Mouse (Mus musculus): Measurements from ENCODE around the gene Clec2l.

Gene Clec2l

GRCm38 (mm10) chr6:38662714-38663615 is at the start of gene Clec2l:
Gene Clec2l (plus strand): TSS chr6:38663069.
- peak in 1 of 2 experiments; percentile 29 for DNase-seq (ENCODE audit: low spot score in 2 of 2)

DNA sequence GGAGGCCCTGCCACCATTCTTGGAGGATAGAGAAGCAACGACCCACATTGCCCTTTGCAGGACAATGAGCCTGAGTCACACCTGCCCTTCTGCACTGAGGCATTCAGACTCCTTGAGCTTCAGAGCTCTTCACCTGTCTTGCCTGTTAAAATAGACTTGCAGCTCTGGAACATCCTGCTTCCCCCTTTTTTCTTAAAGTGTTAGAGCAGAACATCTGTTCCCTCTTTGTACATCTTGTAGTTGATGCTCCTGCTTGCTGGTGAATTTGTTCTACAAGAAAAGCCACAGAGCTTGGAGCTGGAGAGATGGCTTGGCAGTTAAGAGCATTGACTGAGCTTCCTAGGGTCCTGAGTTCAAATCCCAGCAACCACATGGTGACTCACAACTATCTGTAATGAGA is 40.5 kb upstream of the Clec2l start:
- no peak for DNase-seq (ENCODE audit: low spot score in 2 of 2)

DNA sequence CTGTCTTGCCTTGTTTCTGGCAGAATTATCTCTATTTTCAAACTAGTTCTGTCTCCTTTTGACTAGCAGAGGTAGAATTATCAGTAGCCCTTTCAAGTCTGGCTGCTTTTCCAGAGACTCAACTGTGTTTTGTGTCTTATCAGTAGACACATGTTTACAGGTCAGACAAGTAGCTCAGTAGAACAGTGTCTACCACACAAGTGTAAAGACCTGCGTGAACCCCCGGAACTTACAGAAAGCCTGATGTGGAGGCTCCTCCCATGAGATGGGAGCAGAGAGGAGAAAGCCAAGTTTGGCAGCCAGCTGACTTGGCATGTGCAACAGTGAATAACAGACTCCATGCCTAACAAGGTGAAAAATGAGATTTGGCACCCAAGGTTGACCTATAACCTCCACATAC is 39.4 kb upstream of the Clec2l start:
- DNase-seq (ENCODE audit: low spot score in 2 of 2), result no peak

DNA sequence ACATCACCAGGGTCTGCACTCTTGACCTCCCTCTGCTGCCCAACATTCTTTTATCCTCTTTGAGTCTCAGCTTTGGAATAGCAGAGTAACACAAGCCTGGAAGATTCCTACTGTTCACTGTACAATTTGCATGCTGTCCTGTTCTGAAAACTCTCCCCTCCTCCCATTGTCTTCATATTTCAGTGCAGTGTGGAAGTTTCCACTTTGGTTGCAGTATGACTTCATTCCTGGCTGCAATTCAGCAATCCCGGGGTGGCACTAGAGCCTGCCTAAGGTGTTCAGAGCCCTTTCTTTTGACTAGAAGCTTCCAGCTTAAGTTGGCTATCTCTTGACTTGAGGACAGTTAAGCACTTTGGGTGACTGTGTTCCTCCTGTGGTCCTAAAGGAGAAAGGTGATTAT is 38.4 kb upstream of the Clec2l start:
- no peak for DNase-seq (ENCODE audit: low spot score in 2 of 2)

GRCm38 (mm10) chr6:38626086-38626485 is 36.8 kb upstream of the Clec2l start:
- DNase-seq (ENCODE audit: low spot score in 2 of 2), result no peak

DNA sequence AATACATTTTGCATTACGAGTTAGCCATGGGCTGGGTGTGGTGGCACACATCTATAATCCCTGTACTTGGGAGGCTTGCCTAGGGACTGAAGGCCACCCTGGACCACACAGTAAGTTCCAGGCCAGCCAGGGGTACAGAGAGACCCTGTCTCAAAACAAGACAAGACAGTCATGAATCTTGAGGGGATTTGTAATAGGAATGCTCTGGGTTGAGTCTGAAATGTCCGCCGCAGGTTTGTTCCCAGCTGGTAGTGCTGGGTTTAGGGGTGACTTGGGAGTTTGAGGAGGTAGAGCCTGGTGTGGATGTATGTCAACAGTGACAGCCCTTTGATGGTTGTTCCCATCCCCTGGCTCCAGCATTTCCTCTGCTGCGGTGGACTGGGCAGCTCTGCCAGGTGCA is 35.8 kb upstream of the Clec2l start:
- DNase-seq (ENCODE audit: low spot score in 2 of 2), result peak in 1 of 2 experiments; percentile 1

DNA sequence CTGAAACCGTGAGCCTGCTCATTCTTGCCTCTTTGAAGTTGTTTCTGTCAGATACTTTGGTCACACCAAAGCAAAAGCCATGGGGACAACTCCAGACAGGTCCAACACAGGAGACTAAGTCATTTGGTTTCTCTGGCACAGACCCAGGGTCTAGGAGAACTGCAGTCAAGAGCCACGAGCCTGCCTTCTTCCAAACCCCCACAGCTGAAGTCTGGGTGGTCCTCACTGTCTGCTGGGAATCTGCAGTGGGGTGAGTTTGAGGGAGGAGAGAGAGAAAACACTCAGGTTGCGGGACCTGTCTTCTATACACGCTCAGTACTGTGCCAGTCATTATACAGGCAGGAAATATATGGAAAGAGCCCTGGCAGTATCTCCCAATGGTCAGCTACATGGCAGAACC is 35.4 kb upstream of the Clec2l start:
- DNase-seq (ENCODE audit: low spot score in 2 of 2), result peak in 1 of 2 experiments; percentile 1

DNA sequence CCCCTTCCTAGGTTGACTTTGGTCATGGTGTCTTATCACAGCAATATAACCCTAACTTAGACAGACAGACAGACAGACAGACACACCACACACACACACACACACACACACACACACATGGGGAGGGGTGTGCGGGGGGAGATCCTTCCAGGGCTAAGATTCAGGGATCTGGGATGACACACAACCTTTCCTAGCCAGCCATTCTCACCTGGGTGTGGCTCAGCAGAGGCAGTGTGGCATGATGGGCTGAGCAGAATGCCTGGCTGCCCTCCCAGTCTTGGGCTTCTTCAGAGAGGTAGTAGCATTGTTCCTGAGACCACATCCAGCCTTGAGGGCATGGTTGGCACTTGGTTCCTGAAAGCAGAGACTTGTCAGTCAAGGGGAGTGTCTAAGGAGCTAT is 33.3 kb upstream of the Clec2l start:
- DNase-seq (ENCODE audit: low spot score in 2 of 2), result peak in 1 of 2 experiments; percentile 1

DNA sequence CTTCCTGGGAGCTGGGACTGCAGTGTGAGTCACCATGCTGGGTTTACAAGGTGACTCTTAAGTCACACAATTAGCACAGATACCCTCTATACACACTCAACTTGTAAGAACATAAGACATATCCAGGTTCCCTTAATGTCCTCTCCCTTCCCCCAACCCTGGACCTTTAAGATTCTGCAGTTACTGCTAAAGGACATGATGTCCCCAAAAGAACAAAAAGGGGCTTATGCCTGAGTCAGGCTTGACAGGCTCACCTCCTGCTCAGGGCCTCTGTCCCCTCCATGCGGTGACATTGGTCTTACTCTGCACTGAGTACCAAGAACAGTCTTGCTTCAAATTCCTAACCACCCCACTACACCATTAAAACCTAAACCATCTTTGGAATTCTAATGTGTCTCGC is 30.0 kb upstream of the Clec2l start:
- no peak for DNase-seq (ENCODE audit: low spot score in 2 of 2)

GRCm38 (mm10) chr6:38634461-38634860 is 28.4 kb upstream of the Clec2l start:
- DNase-seq (ENCODE audit: low spot score in 2 of 2), result no peak

- no peak for DNase-seq (ENCODE audit: low spot score in 2 of 2)
Observed at GRCm38 (mm10) chr6:38635941-38636851, 26.7 kb upstream of the Clec2l start.

GRCm38 (mm10) chr6:38636852-38637618 is 25.8 kb upstream of the Clec2l start, which contains the start of gene Klrg2:
Gene Klrg2 (minus strand): TSS chr6:38637242.
- peak in 1 of 2 experiments; percentile 14 for DNase-seq (ENCODE audit: low spot score in 2 of 2)

- DNase-seq (ENCODE audit: low spot score in 2 of 2), result no peak
Observed at GRCm38 (mm10) chr6:38640401-38640800, 22.5 kb upstream of the Clec2l start.

DNA sequence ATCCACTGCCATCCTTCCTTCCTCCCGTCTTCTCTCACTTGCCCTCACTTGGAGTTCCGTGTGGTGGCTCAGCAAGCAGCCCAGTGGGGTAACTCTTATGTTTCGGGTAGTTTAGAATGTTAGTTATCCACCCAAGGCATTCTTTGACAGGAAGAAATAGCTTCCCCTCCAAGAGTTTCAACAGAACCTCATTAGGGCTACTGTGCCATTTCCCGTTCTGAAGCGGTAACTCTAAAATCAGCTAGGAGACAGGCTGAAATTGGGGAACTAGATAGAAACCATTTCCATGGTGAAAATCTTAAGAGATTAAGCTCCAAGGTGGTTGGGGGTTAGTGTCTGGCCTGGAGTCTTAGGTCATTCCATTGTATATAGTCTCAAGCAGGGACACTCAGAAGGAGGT is 21.6 kb upstream of the Clec2l start:
- DNase-seq (ENCODE audit: low spot score in 2 of 2), result no peak

DNA sequence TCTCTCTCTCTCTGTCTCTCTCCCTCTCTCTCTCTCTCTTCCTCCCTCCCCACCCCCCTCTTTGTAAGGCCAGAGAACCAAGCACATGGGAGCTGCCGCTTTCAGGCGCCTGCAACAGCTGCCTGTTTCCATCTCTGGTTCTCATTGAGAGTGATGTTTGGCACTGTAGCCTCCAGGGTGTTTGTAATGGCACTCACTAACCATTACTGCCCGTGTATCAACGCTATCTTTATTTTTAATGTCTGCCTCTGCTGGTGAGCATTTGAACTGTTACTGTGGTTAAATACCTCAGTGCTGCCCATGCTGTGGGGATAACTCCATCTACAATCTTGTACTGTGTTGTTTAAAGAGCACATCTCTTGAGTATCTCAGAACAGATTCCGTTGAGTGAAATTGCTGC is 21.2 kb upstream of the Clec2l start:
- no peak for DNase-seq (ENCODE audit: low spot score in 2 of 2)

DNA sequence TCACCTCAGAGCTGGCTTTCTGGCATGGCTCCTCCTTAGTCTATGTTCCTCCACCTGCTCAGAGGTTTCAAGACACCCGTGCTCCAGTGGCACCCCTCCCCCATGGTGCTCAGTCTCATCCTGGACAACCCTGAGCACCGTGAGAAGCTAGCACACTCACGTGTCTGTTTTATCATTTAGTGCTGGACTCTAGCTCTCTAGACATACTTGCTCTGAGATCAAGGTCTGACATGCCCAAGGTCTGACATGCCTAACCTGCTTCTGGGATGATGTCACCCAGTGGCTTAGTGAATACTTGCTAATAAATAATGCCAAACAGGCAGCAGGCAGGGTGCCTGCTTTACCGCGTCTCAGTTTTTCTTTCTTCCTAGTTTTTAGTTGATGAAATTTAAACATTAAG is 20.3 kb upstream of the Clec2l start:
- no peak for DNase-seq (ENCODE audit: low spot score in 2 of 2)

GRCm38 (mm10) chr6:38643039-38643438 is 19.8 kb upstream of the Clec2l start:
- no peak for DNase-seq (ENCODE audit: low spot score in 2 of 2)

- no peak for DNase-seq (ENCODE audit: low spot score in 2 of 2)
Observed at GRCm38 (mm10) chr6:38649545-38649944, 13.3 kb upstream of the Clec2l start.

DNA sequence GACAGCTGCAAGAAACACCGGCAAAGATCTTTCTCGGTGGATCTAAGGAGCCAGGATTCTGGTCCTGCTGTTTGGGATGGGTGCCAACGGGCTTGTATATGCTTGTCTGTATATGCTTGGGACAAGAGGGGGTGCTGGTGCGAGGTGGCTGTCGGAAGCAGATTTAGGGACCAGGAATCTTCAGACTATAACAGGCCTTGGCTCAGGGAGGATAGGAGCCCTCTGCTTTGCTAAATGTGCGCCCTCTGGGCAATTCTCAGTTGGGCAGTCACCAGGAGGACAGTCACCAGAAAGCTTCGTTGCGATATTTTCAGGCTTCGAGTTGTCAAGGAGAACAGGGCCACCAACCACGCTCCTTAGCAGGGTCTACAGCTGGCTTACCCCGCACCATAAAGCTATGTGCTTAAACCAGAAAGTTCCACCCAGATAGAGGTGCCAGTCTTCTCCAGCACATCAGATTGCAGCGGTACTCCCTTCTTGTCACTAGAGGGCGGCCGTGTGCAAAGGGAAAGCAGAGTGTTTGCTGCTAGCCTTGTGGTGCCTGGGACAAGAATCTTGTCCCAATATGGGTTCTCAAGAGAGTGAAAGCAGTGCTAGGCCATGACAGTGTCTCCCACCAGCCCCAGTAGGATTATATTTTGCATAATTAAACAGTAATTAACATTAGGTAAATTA is 12.5 kb upstream of the Clec2l start:
- DNase-seq (ENCODE audit: low spot score in 2 of 2), result peak; percentile 35 to 63

GRCm38 (mm10) chr6:38661626-38662025 is 1.2 kb upstream of the Clec2l start:
- no peak for DNase-seq (ENCODE audit: low spot score in 2 of 2)

DNA sequence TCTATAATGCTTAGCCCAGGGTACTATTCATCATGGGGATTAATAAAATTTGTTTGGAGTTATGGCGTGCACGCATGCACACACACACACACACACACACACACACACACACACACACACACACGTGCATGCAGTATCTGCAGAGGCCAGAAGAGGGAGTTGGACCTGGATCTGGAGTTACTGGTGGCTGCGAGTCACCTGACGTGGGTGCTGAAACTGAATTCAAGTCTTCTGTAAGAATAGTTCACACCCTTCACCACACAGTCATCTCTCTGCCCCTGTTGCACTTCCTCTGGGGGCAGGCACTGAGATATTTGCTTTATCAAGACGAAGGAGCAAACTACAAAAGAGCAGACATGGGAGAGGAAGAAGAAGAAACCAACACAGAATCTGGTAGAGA is 6.7 kb downstream of the Clec2l start:
- DNase-seq (ENCODE audit: low spot score in 2 of 2), result no peak

All from frontal cortex, postnatal 14 days (tissue).